Mouse (Mus musculus) adrenal gland, adult 8-10 months (tissue): ENCODE measurements around the gene 4921509C19Rik. TPM values are rescaled to one million over a fixed set of nuclear protein-coding genes. Genes with fewer than 3 reads are reported as not detected.
"Not testable (repeated sequence)": the region's sequence is repeated elsewhere in the genome, so short reads cannot be mapped to it uniquely, and the experiment has no call there.

Experiments used
- DNase-seq: peaks from one replicate; pipeline ENCODE4 v3.0.0; 2022
- total RNA-seq, 4 experiments: library from RNA; stranded (reverse); gene quantifications; 2 replicates each; pipeline ENCODE4 v1.2.4; 2022

The 4921509C19Rik gene
- total RNA-seq, result not detected

DNA sequence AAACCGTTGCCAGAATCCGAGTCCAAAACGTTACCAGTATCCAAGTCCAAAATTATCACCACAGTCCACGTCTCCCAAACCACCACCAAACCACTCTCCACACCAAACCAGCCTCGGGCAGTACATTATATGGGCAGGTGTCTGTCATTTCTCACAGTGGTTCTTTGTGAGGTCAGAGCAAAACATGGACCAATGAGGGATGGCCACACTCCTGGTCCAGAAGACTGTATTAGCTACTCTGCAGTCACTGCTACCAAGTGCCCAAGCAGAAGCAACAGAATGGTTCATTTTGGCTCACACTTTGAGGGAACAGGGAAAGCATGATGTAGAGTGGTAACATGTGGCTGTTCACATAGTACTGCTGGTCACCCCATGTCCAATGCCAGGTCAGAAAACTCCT lies at the start of gene 4921509C19Rik:
4921509C19Rik (minus strand) TSS at position 101 of the 400 bp plus-strand sequence.
- not testable (repeated sequence) for DNase-seq

GRCm38 (mm10) chr2:151525520-151525919 lies 49.6 kb upstream of the 4921509C19Rik start:
- no peak for DNase-seq

GRCm38 (mm10) chr2:151524324-151525041 lies 48.5 kb upstream of the 4921509C19Rik start:
- DNase-seq, result no peak

DNA sequence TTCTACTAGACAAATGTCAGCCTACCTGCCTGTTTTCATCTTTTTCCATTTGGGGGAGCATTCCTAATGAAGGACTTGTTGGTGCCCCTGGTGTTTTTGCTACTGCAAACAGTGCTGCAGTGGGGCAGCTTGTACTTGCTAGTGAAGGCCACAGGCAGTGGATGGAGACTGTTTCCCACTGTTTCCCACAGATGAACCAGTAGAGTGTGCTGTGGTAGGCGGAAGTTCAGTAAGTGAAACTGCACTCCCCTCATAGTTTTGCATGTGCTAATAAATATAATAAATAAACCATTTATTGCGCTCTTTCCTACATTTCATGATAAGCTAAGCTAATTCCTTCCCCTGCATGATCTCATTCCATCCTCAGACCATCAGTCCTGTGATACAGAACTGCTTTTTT lies 43.0 kb upstream of the 4921509C19Rik start:
- DNase-seq, result no peak

DNA sequence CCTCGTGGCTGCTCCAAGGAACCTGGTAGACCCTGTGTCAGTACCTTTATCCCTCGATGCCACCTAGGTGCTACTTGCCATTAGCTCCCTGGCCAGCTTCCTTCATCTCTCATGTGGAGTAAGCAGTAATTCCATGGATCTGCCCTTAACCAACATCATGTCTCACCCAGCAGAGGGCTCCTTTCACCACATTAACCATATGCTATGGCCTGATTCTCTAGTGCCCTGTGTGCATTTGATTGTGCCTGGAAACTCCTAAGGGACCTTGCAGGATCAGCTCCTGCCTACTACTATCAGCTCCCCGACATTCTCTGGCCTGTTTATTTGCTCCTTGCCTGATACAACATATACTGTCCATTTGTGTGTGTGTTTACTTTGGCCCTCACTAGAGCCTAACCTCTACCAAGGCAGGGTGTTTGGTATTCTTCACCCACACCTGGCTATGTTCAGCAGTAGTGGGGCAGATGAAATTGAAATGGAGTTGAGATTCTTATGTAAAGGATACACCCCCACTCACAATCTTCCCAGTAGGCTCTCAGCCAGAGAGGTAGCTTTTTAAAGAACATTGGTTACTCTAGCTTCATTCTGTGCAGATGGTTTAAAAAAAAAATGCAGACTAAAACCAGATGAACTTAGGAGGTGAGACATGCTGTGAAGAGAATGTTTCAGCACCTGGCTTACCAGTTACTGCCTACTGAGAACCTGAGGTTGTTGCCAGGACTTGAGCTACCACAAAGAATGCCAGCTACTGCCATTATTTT lies 37.8 kb upstream of the 4921509C19Rik start:
- no peak for DNase-seq

DNA sequence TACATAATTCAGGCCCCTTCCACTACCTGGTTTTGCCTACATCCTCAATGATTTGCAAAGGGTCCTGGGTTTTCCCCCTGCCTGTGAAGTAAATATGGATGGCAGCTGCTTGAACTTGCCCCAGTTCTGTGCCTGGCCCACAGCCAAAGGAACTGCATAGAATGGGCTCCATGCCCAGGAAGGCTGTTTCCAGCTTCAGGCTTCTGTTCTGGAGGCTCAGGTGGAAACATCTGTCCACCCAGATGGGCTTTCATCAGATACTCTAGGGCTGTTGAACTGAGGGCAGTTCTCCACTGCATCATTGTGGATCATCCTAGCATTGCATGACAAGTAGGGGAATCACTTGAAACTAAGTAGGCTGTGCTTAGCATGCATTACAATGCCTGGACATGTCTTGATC lies 36.2 kb upstream of the 4921509C19Rik start:
- peak; percentile 41 for DNase-seq

DNA sequence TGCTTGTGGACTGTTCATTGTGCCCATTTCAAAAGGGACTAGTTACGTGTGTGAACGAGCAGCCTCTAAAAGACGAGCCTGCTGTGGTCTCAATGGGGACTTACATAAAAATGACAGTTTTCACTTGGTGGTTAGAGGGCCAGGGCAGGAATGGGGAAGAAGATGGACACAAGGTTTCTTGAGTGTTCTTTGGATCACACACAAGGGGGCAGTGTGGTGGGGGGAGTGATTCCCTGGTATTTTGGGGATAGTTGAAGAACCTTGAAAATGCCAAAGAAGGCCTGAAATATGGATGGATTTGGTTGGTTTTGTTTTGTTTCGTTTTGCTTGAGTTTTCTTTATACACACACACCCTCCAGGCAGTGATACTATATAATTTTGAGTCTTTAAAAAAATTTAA lies 28.3 kb upstream of the 4921509C19Rik start:
- DNase-seq, result no peak

DNA sequence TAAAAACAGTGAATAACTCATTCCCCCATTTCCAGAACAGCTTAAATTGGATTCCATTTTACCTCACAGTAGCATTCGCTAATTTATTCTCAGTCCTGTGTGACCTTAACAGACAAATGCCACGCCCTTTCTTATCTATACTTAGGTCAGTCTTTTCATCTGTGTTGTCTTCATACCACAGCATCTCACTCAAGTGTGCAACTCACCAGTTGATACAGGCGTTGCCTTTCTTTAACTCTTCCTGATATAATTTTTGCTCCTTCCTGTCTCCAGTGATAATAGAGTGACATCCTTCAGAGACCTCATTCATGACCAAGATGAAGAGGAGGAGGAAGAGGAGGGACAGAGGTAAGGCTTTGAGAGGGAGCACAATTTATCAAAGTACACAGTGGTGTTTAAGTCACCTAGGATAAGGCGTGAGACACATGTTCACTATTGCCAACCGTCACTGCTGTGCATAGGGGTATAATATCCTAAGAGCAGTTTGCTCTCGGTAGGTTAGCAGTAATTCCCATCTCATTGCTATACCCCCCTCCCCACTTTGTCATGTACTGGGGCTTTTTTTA lies 24.6 kb upstream of the 4921509C19Rik start:
- DNase-seq, result no peak

DNA sequence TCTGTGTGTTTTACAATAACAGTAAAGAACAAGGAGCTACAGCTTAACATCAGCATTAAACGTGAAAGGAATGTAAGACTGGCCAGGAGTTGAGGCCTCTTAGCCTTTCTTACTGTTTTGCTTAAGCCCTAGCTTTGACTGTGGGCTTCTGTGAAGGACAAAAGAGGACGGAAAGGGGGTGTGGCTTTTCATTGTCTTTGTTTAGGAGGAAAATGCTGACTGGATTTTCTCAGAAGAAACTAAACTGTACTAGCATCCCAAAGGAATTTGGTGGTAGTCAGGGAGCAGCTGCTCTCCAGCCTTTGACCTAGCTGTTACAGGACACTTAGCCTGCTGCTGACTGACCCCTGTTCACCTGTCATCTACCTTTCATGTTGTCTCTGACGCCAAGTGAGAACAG lies 22.4 kb upstream of the 4921509C19Rik start:
- DNase-seq, result no peak

DNA sequence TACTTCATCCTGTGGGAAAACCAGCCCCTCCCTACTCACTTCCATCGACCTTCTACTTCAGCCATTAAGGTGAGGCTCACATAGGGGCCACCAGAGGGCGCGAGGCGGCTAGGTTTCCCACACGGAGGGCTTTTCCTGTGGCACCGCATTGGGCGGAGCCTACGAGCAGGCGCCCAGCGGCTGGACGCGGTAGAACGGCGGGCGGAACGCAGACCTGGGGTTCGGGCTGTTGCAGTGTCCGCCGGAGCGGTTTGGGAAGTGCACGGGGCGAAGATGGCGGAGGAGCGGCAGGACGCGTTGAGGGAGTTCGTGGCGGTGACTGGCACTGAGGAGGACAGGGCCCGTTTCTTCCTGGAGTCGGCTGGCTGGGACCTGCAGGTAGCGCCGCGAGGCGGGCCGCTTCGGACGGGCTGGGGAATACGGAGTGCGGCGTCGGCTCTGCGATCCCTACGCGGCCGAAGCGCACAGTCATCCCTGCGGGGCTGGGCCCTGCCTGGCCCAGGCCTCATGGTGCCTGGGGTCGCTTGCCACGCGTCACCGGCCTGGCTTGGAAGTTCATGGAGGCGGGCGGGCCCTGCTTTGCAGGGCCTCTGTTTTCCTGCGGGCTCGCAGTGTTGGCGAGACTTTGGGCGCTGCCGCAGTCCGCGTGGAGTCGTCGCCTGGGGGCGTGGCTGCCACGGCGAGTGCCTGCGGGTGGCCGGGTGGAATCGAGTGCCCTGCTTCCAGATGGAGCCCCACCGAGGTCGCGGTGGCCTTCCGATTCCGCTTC lies 18.3 kb upstream of the 4921509C19Rik start, which contains the start of gene Nsfl1c:
Nsfl1c (plus strand) TSS at position 148 of the 769 bp plus-strand sequence.
- DNase-seq, result peak; percentile 89

- DNase-seq, result no peak
Observed at GRCm38 (mm10) chr2:151486496-151486895, 10.5 kb upstream of the 4921509C19Rik start.

DNA sequence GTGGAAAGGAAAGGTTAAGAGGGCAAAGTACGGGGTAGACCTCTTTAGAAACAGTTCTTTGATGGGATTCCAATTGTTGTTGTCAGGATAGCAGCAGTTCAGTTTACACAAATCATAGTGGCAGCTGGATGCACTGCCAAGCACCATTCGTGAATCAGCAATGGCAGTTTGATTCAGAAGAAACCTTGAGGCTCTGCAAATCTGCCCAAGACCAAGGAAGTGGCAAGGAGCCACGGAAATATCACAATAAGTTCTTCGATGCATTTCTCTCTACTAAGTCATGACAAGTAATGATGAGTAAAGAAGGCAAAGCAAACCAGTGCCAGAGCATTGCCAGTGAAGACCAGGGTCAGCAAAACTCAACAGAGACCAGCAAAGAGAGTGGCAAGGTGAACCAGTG lies 41.0 kb downstream of the 4921509C19Rik start:
- DNase-seq, result peak; percentile 42

DNA sequence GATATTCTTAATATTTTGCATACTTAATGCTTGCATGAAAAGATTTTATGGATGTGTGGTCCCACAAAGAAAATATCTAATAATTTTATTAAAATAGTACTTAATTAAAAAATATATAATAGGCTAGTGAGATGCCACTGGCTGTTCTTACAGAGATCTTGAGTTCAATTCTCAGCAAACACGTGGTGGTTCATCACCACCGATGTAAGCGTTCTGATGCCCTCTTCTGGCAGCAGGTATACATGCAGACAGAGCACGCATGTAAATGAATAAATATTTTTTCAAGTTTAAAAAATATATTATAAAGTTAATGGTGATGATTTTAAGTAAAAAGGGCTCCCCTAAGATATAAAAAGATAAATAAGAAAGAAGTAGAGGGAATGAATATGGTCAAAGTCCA lies 41.8 kb downstream of the 4921509C19Rik start:
- not testable (repeated sequence) for DNase-seq

Other genes with a start within 250 kb of the 4921509C19Rik start
- 100 to 1,000 TPM; 149 to 160 (median 153) TPM for gene Nsfl1c, start 18.0 kb upstream of the 4921509C19Rik start, total RNA-seq
- gene Fkbp1a, start 66.3 kb upstream of the 4921509C19Rik start, total RNA-seq, result 100 to 1,000 TPM; 231 to 315 (median 255) TPM
- gene Sdcbp2, start 96.5 kb upstream of the 4921509C19Rik start, total RNA-seq, result 1 to 10 TPM; 1.1 to 1.8 (median 1.3) TPM
- 10 to 100 TPM; 12.5 to 39.1 (median 22.8) TPM for gene Snph, start 156.4 kb upstream of the 4921509C19Rik start, total RNA-seq
- gene Rad21l, start 192.4 kb upstream of the 4921509C19Rik start, total RNA-seq, result under 1 TPM in 1 of 4 experiments, not detected in 3; 0.17 TPM
- 1 to 10 TPM in 3 of 4 experiments, under 1 TPM in 1; 0.65 to 1.4 (median 1.1) TPM for gene Tmem74b, start 225.9 kb upstream of the 4921509C19Rik start, total RNA-seq